Mouse (Mus musculus) MEL (cell line): ENCODE measurements around the gene Asb16.

Experiments used
- MAFK ChIP-seq: IDR thresholded peaks from 2 replicates; pipeline ENCODE4 v1.6.1; 2011; ENCODE audit warnings: low read depth, mild to moderate bottlenecking, low read length, improper control_type of control experiment, borderline replicate concordance
- SMC3 ChIP-seq: IDR thresholded peaks from 2 replicates; pipeline ENCODE4 v1.6.1; 2011; ENCODE audit warnings: low read depth, low read length, improper control_type of control experiment
- TBP ChIP-seq: IDR thresholded peaks from 2 replicates; pipeline ENCODE4 v1.8.0; 2011; ENCODE audit warnings: low read depth, low read length, improper control_type of control experiment
- ZC3H11A ChIP-seq: IDR thresholded peaks from 2 replicates; pipeline ENCODE4 v1.6.1; 2012; ENCODE audit warnings: low read depth, mild to moderate bottlenecking, inconsistent platforms, low read length, improper control_type of control experiment

DNA sequence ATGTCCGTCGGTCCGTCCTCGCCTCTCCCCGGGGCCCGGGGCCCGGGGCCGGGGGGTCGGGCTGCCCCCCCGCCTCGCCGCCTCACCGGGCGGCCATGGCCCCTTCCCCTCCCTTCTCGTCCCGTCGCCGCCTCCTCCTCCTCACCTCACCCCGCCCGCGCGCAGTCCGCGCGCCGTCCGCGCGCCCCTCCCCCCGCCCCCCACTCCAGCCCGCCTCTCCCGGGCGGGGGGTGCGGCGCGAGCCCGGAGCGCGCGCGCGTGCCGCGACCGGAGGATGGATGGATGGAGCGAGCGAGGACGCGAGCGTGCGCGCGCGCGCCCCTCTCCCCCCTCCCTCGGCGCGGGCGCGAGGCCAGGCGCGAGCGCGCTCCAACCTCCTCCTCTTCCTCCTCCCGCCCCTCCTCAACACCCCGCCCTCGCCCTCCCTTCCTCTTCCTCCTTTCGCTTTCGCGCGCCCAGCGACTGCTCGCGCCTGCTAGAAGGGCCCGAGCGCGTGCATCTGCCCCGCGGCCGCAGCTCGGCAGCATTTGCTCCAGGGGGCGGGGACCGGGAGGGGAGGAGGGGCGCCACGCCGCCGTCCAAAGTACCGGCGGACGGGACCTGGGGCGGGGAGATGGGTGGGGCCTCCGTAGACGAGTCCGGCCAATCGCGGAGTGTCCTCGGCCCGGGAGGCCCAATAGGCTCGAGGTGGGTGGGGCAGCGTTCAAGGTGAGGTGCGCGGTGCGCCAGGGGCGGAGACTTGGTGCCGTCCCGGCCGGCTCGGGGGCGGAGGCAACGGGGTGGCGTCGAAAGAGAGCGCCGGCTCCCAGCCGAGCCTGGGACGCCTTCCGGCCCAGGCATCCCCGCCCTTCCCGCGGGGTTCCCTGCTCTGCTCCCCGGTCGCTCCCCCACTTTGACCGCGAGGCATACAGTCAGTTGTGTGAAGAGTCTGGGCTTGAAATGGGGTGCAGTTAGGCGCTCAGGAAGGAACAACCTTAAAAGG lies 28.2 kb downstream of the Asb16 start, which contains the start of gene Atxn7l3:
- TF ChIP-seq ZC3H11A (no peak), MAFK (no peak), TBP (peak; percentile 83), SMC3 (no peak)
